Mouse (Mus musculus) G1E (cell line): ENCODE measurements around the gene Hoxc10.

ENCODE experiments used
- CTCF ChIP-seq: IDR thresholded peaks from 2 replicates; pipeline ENCODE4 v1.5.1; 2012; ENCODE audit warnings: low read depth, low read length, inconsistent platforms, mixed read lengths
- TAL1 ChIP-seq: conservative IDR thresholded peaks from 2 replicates; pipeline ENCODE4 v1.6.1; 2012; ENCODE audit warnings: low read depth, low read length, inconsistent platforms, mixed read lengths

DNA sequence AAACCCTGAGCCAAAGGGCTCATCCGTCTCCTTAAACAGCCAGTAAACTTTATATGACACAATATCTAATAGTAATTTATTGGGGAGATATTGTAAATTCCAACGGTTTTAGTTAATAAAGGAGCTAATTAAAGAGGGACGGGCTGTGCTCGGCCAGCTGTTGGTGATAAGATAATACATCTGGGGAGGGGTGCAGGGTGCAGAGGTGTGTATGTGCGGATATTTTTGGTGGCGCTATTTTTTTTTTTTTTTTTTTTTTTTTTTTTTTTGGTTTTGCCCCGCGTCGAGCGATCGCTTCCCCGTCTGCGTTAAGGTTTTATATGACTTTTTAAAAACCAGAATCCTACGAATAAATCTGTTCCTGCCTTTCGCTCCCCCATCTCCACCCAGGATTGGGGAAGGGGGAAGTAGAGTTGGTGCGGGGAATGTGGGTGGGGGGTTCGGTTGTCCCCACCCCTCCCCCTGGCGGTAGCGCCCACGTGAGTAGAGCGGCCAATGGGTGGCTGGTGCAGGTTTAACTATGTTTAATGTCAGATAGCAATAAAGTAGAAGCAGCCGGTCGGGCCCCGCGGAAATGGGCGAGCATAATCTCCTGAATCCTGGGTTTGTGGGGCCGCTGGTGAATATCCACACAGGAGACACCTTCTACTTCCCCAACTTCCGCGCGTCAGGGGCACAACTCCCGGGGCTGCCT is 30.2 kb upstream of the Hoxc10 start, which contains the start of gene Hoxc12:
- no peak for TF ChIP-seq CTCF
- no peak for TF ChIP-seq TAL1
